Mouse (Mus musculus) heart, embryonic 14.5 days (tissue): ENCODE results near the gene Ffar1. TPM values are rescaled to one million over a fixed set of nuclear protein-coding genes. Genes with fewer than 3 reads are reported as not detected.

Experiments
- ATAC-seq: fragments of 200-750 bp; cut with Nextera tagmentation; 2 replicates; pipeline ENCODE4 v1.8.0; 2017; ENCODE audit warnings: low read depth, moderate TSS enrichment; ENCODE audit not compliant: insufficient number of reproducible peaks, insufficient read depth, low FRiP score
- H3K27ac ChIP-seq, 2 experiments: fragments of 200-500 bp in 1 of 2; fragments of 300-500 bp in 1 of 2; sonication (generic) in 1 of 2; replicated peaks in 1 of 2; 2 replicates each; pipeline ENCODE4 v1.5.1; 2012 to 2014; ENCODE audit warnings: low read depth in 2 of 2, low read length in 2 of 2, control low read depth in 1 of 2, mild to moderate bottlenecking in 1 of 2, mixed read lengths in 1 of 2; ENCODE audit not compliant: control insufficient read depth in 1 of 2, insufficient read depth in 1 of 2
- H3K27me3 ChIP-seq: fragments of 300-500 bp; sonication (generic); 2 replicates; pipeline ENCODE4 v1.6.1; 2014; ENCODE audit warnings: mild to moderate bottlenecking, low read length, control low read depth; ENCODE audit not compliant: control insufficient read depth, insufficient read depth
- H3K36me3 ChIP-seq: fragments of 300-500 bp; sonication (generic); 2 replicates; pipeline ENCODE4 v1.6.1; 2014; ENCODE audit warnings: mild to moderate bottlenecking, control low read depth, low read length, mixed read lengths; ENCODE audit not compliant: control insufficient read depth, insufficient read depth
- H3K4me1 ChIP-seq, 2 experiments: fragments of 200-500 bp in 1 of 2; fragments of 300-500 bp in 1 of 2; sonication (generic) in 1 of 2; 2 replicates each; pipeline ENCODE4 v1.6.1; 2012 to 2014; ENCODE audit warnings: low read length in 2 of 2, control low read depth in 1 of 2, mixed read lengths in 1 of 2; ENCODE audit not compliant: control insufficient read depth in 2 of 2, insufficient read depth in 2 of 2
- H3K4me2 ChIP-seq: fragments of 300-500 bp; sonication (generic); 2 replicates; pipeline ENCODE4 v1.6.1; 2014; ENCODE audit warnings: mild to moderate bottlenecking, low read length
- H3K4me3 ChIP-seq, 2 experiments: fragments of 200-500 bp in 1 of 2; fragments of 300-500 bp in 1 of 2; sonication (generic) in 1 of 2; 2 replicates each; pipeline ENCODE4 v1.5.1; 2012 to 2014; ENCODE audit warnings: low read length in 2 of 2, mild to moderate bottlenecking in 2 of 2, control low read depth in 1 of 2, low read depth in 1 of 2, moderate library complexity in 1 of 2; ENCODE audit not compliant: control insufficient read depth in 1 of 2, insufficient read depth in 1 of 2
- H3K9ac ChIP-seq: fragments of 300-500 bp; sonication (generic); 2 replicates; pipeline ENCODE4 v1.6.1; 2014; ENCODE audit warnings: mild to moderate bottlenecking, low read length
- H3K9me3 ChIP-seq: fragments of 300-500 bp; sonication (generic); 2 replicates; pipeline ENCODE4 v1.6.1; 2016; ENCODE audit warnings: low read length, control low read depth; ENCODE audit not compliant: control insufficient read depth
- WGBS: fragments of 180-500 bp; shearing (Covaris S2); extraction: QIAGEN DNeasy Blood & Tissue Kit; methylation state at CpG from one replicate; pipeline ENCODE4 v1.1.7; 2014; 5-methylcytosine and 5-hydroxymethylcytosine counted together
- polyA plus RNA-seq: library from polyadenylated mRNA; unstranded; fragments of >200 nt; fragmentation: Nextera tagmentation; extraction: Ambion mirVana; gene quantifications from 2 replicates; pipeline ENCODE4 v1.2.1, GENCODE M21; 2014

The Ffar1 gene
- polyA plus RNA-seq, 1 experiment from 2014 or later, result not detected

- Histone ChIP-seq H3K27me3 (peaks cover 12% of the 10 kb centered on the region), H3K4me2 (no peak overlapping the region), H3K9ac (no peak overlapping the region), H3K4me1 (peaks cover 0 to 5% of the 10 kb centered on the region in 2 experiments; a peak in 1 of 4 replicates), H3K4me3 (no peak overlapping the region), H3K27ac (no peak overlapping the region), H3K36me3 (no peaks in the 10 kb centered on the region), H3K9me3 (no peaks in the 10 kb centered on the region)
- WGBS, result 74% methylated on average over 1 of the region's 1 CpGs
- ATAC-seq, result no peak
These were observed 9.9 kb downstream of the Ffar1 start for GRCm38 (mm10) chr7:30851421-30851820.

GRCm38 (mm10) chr7:30847934-30848333 is 13.4 kb downstream of the Ffar1 start:
- Histone ChIP-seq H3K9ac (no peak overlapping the region), H3K9me3 (no peaks in the 10 kb centered on the region), H3K4me3 (no peak overlapping the region), H3K4me2 (no peak overlapping the region), H3K27me3 (no peaks in the 10 kb centered on the region), H3K36me3 (no peaks in the 10 kb centered on the region), H3K27ac (no peak overlapping the region), H3K4me1 (no peaks in the 10 kb centered on the region; a peak in 1 of 4 replicates)
- ATAC-seq, result no peak
- WGBS, result 70% methylated on average over 6 of the region's 6 CpGs

- 67% methylated on average over 5 of the region's 5 CpGs for WGBS
- no peak overlapping the region for H3K27ac ChIP-seq
- no peaks in the 10 kb centered on the region for H3K9me3 ChIP-seq
- no peaks in the 10 kb centered on the region for H3K36me3 ChIP-seq
- no peak overlapping the region for H3K4me3 ChIP-seq
- H3K9ac ChIP-seq, result no peak overlapping the region
- no peaks in the 10 kb centered on the region; a peak in 1 of 4 replicates for H3K4me1 ChIP-seq
- no peak for ATAC-seq
- H3K27me3 ChIP-seq, result no peaks in the 10 kb centered on the region
- H3K4me2 ChIP-seq, result no peak overlapping the region
These were observed 14.0 kb downstream of the Ffar1 start for GRCm38 (mm10) chr7:30847386-30847785.

- Histone ChIP-seq H3K4me2 (no peak overlapping the region), H3K4me1 (no peaks in the 10 kb centered on the region; a peak in 1 of 4 replicates), H3K9ac (no peak overlapping the region), H3K9me3 (no peaks in the 10 kb centered on the region), H3K27ac (no peak overlapping the region), H3K27me3 (no peaks in the 10 kb centered on the region), H3K4me3 (no peak overlapping the region), H3K36me3 (no peaks in the 10 kb centered on the region)
- ATAC-seq, result no peak
- WGBS, result 78% methylated on average over 2 of the region's 2 CpGs
These were observed 14.8 kb downstream of the Ffar1 start for GRCm38 (mm10) chr7:30846505-30847053.

GRCm38 (mm10) chr7:30844676-30845297 is 16.6 kb downstream of the Ffar1 start:
- no peaks in the 10 kb centered on the region for H3K27me3 ChIP-seq
- no peak overlapping the region for H3K9ac ChIP-seq
- WGBS, result 32% methylated on average over 7 of the region's 7 CpGs
- no peaks in the 10 kb centered on the region for H3K9me3 ChIP-seq
- H3K36me3 ChIP-seq, result no peaks in the 10 kb centered on the region
- peaks cover 4 to 11% of the 10 kb centered on the region in 2 experiments; a peak in 2 of 4 replicates for H3K4me1 ChIP-seq
- no peak overlapping the region for H3K4me2 ChIP-seq
- H3K27ac ChIP-seq, result no peak overlapping the region
- H3K4me3 ChIP-seq, result no peak overlapping the region
- ATAC-seq, result no peak

- peaks cover 4 to 11% of the 10 kb centered on the region in 2 experiments; a peak in 1 of 4 replicates for H3K4me1 ChIP-seq
- H3K27ac ChIP-seq, result no peak overlapping the region
- no peaks in the 10 kb centered on the region for H3K9me3 ChIP-seq
- ATAC-seq, result no peak
- peaks cover 4% of the 10 kb centered on the region for H3K27me3 ChIP-seq
- no peak overlapping the region for H3K4me3 ChIP-seq
- H3K36me3 ChIP-seq, result no peaks in the 10 kb centered on the region
- no peak overlapping the region for H3K9ac ChIP-seq
- WGBS, result 84% methylated on average over 5 of the region's 5 CpGs
- H3K4me2 ChIP-seq, result no peak overlapping the region
These were observed 19.3 kb downstream of the Ffar1 start for GRCm38 (mm10) chr7:30842092-30842491.

GRCm38 (mm10) chr7:30841379-30841778 is 20.0 kb downstream of the Ffar1 start:
- no peak overlapping the region for H3K27ac ChIP-seq
- 75% methylated on average over 4 of the region's 4 CpGs for WGBS
- H3K4me2 ChIP-seq, result no peak overlapping the region
- H3K9ac ChIP-seq, result no peak overlapping the region
- no peaks in the 10 kb centered on the region for H3K36me3 ChIP-seq
- peaks cover 4 to 11% of the 10 kb centered on the region in 2 experiments; a peak in 1 of 4 replicates for H3K4me1 ChIP-seq
- H3K4me3 ChIP-seq, result no peak overlapping the region
- ATAC-seq, result no peak
- no peaks in the 10 kb centered on the region for H3K9me3 ChIP-seq
- H3K27me3 ChIP-seq, result peaks cover 4% of the 10 kb centered on the region
